Mouse (Mus musculus): ENCODE data around the gene Wipi1.
A peak's percentile ranks its signal among the peaks of the same experiment; 100 is the strongest.

Gene Wipi1

DNA sequence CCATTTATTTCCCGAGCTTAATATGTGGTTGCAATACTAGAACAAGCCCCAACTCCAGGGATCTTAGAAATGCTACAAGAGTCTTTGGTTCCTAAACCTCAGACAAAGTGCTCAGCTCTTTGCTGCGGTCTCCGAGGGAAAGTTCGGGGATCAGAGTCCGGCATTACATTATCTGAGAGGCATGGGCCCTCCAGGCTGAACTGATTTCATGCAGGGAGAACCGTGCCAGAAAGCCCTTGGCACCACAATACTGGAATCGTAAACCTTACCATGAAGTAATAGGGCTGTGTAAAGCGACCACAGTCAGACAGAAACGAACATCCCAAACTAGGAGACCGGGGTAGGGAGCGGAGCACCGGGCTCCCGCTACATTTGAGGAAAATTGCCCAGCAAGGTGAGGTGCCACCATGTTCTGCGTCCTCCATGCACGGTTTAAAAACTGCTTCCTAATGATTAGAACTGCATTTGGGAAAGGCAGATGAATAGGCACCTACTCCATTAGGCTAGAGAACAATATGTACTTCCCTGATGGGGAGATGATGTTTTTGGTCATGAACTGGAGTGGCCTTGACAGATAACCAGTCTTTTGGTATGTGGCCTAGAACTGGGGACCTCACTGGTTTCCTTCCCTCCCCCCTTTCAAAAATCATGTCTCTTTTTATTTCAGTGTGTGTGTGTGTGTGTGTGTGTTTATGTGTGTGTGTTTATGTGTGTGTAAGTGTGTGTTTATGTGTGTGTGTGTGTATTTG lies 47.1 kb downstream of the Wipi1 start:
- 0 out of 2 replicates have a peak, but pooled peaks cover 2% of the 10 kb centered on the region for H3K27me3 ChIP-seq (ENCODE audit: insufficient read depth, low read length)
- H3K4me1 ChIP-seq (replicated peaks; ENCODE audit: low read depth, low read length): peaks cover 17% of the 10 kb centered on the region
- H3K4me3 ChIP-seq (replicated peaks; ENCODE audit: low read length): no peak overlapping the region
- H3K36me3 ChIP-seq (ENCODE audit: insufficient read depth, low read length): no peaks in the 10 kb centered on the region
- no peaks in the 10 kb centered on the region for H3K9me3 ChIP-seq (ENCODE audit: low read length)
- no peak for TF ChIP-seq CTCF (conservative IDR thresholded peaks at IDR 0.05; ENCODE audit: low read length)
- TF ChIP-seq NANOG (IDR thresholded peaks at IDR 0.05; ENCODE audit: borderline replicate concordance, low read length): no peak
- no peak for TF ChIP-seq POU5F1 (IDR thresholded peaks at IDR 0.05; ENCODE audit: borderline replicate concordance, low read length)

DNA sequence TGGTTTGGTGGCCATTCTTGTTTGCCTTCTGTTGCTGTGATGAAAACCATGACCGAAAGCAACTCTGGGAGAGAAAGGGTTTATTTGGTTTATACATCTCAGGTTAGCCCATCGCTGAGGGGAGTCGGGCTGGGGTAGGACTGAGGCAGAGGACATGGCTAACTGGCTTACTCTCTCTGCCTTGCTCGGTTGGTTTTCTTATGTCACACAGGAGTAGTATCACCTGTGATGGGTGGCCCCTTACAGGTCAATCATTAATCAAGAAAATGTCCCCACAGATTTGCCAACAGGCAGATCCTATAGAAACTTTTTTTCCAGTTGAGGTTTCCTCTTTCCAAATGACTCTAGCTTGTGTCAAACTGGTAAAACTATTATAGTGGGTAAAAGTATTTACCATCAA lies 48.1 kb downstream of the Wipi1 start:
- H3K9me3 ChIP-seq (ENCODE audit: low read length): no peaks in the 10 kb centered on the region
- H3K4me1 ChIP-seq (replicated peaks; ENCODE audit: low read depth, low read length): peaks cover 10% of the 10 kb centered on the region
- H3K36me3 ChIP-seq (ENCODE audit: insufficient read depth, low read length): no peaks in the 10 kb centered on the region
- H3K4me3 ChIP-seq (replicated peaks; ENCODE audit: low read length): no peak overlapping the region
- TF ChIP-seq NANOG (IDR thresholded peaks at IDR 0.05; ENCODE audit: borderline replicate concordance, low read length) (no peak), CTCF (conservative IDR thresholded peaks at IDR 0.05; ENCODE audit: low read length) (no peak), POU5F1 (IDR thresholded peaks at IDR 0.05; ENCODE audit: borderline replicate concordance, low read length) (no peak)
- no peaks in the 10 kb centered on the region for H3K27me3 ChIP-seq (ENCODE audit: insufficient read depth, low read length)

DNA sequence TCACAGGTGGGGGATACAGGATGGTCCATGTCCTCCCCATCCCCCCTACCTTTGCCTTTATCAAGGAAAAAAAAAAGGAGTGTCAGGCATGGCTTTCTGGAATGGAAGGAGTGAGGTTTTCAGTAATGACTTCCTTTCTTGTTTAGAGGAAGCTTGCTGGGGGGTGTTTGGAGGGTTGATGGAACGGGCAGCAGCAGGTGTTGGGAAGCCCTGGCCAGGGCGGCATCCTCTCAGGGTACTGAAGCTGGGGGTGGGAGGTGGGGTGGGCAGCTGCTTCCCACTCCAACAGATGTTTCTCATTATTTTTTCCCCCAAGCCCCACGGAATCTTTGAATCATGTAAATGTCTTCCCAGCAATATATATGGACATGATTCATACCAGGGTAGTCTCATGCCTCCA lies 50.3 kb downstream of the Wipi1 start:
- Histone ChIP-seq H3K27me3 (ENCODE audit: insufficient read depth, low read length) (no peaks in the 10 kb centered on the region), H3K4me1 (replicated peaks; ENCODE audit: low read depth, low read length) (peaks cover 5% of the 10 kb centered on the region; the same call in 1 of the 2 replicates), H3K36me3 (ENCODE audit: insufficient read depth, low read length) (no peaks in the 10 kb centered on the region), H3K9me3 (ENCODE audit: low read length) (no peaks in the 10 kb centered on the region), H3K4me3 (replicated peaks; ENCODE audit: low read length) (no peak overlapping the region)
- TF ChIP-seq CTCF (conservative IDR thresholded peaks at IDR 0.05; ENCODE audit: low read length): no peak
- no peak for TF ChIP-seq NANOG (IDR thresholded peaks at IDR 0.05; ENCODE audit: borderline replicate concordance, low read length)
- TF ChIP-seq POU5F1 (IDR thresholded peaks at IDR 0.05; ENCODE audit: borderline replicate concordance, low read length): no peak

DNA sequence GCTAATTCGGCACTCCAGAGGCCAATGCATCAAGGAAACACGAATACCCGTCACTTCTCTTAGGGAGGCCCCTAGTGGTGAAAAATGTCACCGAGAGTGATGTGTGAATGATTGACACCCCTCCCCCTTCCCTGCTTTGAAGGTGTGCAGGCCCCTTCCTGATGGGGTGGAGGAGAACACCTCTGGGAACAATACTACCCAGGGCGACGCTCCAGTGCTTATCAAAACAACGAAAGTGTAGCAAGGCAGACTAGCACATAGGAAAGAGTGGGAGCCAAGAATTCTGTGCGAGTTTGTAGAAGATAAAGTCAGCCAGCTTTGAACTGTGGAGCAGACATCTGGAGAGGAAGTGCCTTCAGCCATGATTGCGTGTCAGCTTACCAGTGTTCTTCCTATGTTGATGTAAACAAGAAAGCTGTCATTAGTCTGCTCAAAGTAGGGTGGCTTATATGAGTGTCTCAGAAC lies 50.9 kb downstream of the Wipi1 start:
- Histone ChIP-seq H3K4me1 (replicated peaks; ENCODE audit: low read depth, low read length) (peaks cover 5% of the 10 kb centered on the region; the same call in 1 of the 2 replicates), H3K36me3 (ENCODE audit: insufficient read depth, low read length) (no peaks in the 10 kb centered on the region)
- peak; percentile 49 for TF ChIP-seq CTCF (conservative IDR thresholded peaks at IDR 0.05; ENCODE audit: low read length)
- no peak for TF ChIP-seq POU5F1 (IDR thresholded peaks at IDR 0.05; ENCODE audit: borderline replicate concordance, low read length)

DNA sequence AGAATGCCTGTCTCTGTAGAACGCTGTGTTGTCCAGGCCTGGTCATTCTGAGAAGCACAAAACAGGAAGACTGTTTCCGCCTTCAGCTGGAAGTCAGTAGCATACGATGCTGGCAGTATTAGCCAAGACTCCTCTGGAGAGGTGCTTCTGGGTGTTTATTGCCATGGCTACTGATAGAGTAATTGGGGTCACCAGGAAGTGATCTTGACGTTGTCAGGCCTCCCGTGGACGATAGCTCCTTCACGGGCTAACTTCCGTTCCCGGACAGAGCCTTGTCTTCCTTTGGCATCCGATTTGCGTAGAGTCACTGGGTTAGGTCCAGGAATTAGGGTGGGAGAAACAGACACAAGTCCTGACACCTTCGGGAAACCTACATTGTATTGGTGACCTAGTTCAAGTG lies 52.5 kb downstream of the Wipi1 start:
- Histone ChIP-seq H3K9me3 (ENCODE audit: low read length) (no peaks in the 10 kb centered on the region), H3K4me1 (replicated peaks; ENCODE audit: low read depth, low read length) (peaks cover 5% of the 10 kb centered on the region; the same call in 1 of the 2 replicates), H3K36me3 (ENCODE audit: insufficient read depth, low read length) (no peaks in the 10 kb centered on the region), H3K4me3 (replicated peaks; ENCODE audit: low read length) (no peak overlapping the region), H3K27me3 (ENCODE audit: insufficient read depth, low read length) (no peaks in the 10 kb centered on the region)
- TF ChIP-seq NANOG (IDR thresholded peaks at IDR 0.05; ENCODE audit: borderline replicate concordance, low read length) (no peak), POU5F1 (IDR thresholded peaks at IDR 0.05; ENCODE audit: borderline replicate concordance, low read length) (no peak), CTCF (conservative IDR thresholded peaks at IDR 0.05; ENCODE audit: low read length) (no peak)

More for the DNA sequence above, 50.9 kb downstream of the Wipi1 start:
- Histone ChIP-seq H3K9me3 (ENCODE audit: low read length) (no peaks in the 10 kb centered on the region), H3K27me3 (ENCODE audit: insufficient read depth, low read length) (no peaks in the 10 kb centered on the region), H3K4me3 (replicated peaks; ENCODE audit: low read length) (no peak overlapping the region)

DNA sequence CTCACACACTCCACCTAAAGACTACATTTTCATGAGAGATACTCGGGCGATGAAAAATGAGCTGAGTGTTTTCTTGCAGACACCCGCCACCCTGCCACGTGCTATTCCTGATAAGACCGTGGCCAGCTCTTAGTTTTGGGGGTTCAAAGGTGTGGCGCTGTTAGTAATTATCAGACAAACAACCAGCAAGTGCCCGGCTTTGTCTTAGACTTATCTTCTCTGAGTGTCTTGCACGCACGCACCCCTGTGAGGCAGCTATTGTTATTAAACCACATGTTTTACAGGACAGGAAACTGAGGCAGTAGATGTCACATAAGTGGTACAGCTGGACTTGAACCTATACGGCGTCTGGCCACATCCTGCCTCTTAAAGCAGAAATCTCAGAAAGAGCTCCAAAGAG lies 54.3 kb downstream of the Wipi1 start:
- Histone ChIP-seq H3K9me3 (ENCODE audit: low read length) (no peaks in the 10 kb centered on the region), H3K4me1 (replicated peaks; ENCODE audit: low read depth, low read length) (peaks cover 12% of the 10 kb centered on the region), H3K36me3 (ENCODE audit: insufficient read depth, low read length) (no peaks in the 10 kb centered on the region), H3K4me3 (replicated peaks; ENCODE audit: low read length) (no peak overlapping the region), H3K27me3 (ENCODE audit: insufficient read depth, low read length) (no peaks in the 10 kb centered on the region)
- TF ChIP-seq CTCF (conservative IDR thresholded peaks at IDR 0.05; ENCODE audit: low read length) (no peak), POU5F1 (IDR thresholded peaks at IDR 0.05; ENCODE audit: borderline replicate concordance, low read length) (no peak)

DNA sequence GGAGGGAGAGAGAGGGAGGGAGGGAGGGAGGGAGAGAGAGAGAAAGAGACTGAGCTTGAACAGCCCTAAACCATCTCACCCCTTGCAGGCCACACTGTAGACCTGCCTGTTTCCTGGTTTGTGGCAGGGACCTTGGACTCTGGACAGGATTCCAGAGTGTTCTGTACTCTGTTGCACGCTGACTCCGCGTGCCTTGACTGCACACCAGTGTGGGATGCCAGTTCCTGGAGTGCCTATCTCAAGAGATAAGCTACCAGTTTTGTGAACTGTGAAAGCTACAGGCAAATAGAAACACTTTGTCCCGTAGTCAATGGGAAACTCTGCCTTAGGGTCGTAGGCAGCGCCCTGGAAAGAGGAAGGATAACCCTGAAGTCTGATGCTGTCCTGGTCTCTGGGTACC lies 55.6 kb downstream of the Wipi1 start:
- no peaks in the 10 kb centered on the region for H3K36me3 ChIP-seq (ENCODE audit: insufficient read depth, low read length)
- TF ChIP-seq NANOG (IDR thresholded peaks at IDR 0.05; ENCODE audit: borderline replicate concordance, low read length): no peak
- no peak for TF ChIP-seq CTCF (conservative IDR thresholded peaks at IDR 0.05; ENCODE audit: low read length)
- TF ChIP-seq POU5F1 (IDR thresholded peaks at IDR 0.05; ENCODE audit: borderline replicate concordance, low read length): no peak
- H3K27me3 ChIP-seq (ENCODE audit: insufficient read depth, low read length): no peaks in the 10 kb centered on the region
- H3K9me3 ChIP-seq (ENCODE audit: low read length): no peaks in the 10 kb centered on the region
- H3K4me1 ChIP-seq (replicated peaks; ENCODE audit: low read depth, low read length): peaks cover 17% of the 10 kb centered on the region
- H3K4me3 ChIP-seq (replicated peaks; ENCODE audit: low read length): no peak overlapping the region

DNA sequence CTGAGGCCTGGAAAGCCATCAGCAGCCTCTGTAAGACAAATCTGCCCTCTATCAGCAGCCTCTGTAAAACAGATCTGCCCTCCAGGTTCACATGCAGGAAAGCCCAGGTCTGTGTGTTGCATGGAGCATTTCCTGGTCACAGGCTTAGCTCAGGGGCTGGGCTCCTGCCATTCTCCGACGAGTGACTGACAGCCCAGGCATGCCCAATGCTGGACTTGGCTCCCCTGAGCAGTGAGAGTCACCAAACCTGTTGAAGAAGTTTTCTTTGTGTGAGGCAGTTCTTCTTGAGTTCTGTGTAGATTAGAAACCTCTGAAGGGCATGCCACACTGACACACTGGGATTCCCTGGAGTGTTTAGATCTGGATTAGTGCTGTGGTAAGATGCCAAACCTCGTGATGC lies 57.3 kb downstream of the Wipi1 start:
- H3K4me3 ChIP-seq (replicated peaks; ENCODE audit: low read length): no peak overlapping the region
- H3K4me1 ChIP-seq (replicated peaks; ENCODE audit: low read depth, low read length): peaks cover 17% of the 10 kb centered on the region
- H3K9me3 ChIP-seq (ENCODE audit: low read length): no peaks in the 10 kb centered on the region
- TF ChIP-seq NANOG (IDR thresholded peaks at IDR 0.05; ENCODE audit: borderline replicate concordance, low read length) (no peak), POU5F1 (IDR thresholded peaks at IDR 0.05; ENCODE audit: borderline replicate concordance, low read length) (no peak), CTCF (conservative IDR thresholded peaks at IDR 0.05; ENCODE audit: low read length) (no peak)
- no peaks in the 10 kb centered on the region for H3K36me3 ChIP-seq (ENCODE audit: insufficient read depth, low read length)
- H3K27me3 ChIP-seq (ENCODE audit: insufficient read depth, low read length): 0 out of 2 replicates have a peak, but pooled peaks cover 2% of the 10 kb centered on the region

DNA sequence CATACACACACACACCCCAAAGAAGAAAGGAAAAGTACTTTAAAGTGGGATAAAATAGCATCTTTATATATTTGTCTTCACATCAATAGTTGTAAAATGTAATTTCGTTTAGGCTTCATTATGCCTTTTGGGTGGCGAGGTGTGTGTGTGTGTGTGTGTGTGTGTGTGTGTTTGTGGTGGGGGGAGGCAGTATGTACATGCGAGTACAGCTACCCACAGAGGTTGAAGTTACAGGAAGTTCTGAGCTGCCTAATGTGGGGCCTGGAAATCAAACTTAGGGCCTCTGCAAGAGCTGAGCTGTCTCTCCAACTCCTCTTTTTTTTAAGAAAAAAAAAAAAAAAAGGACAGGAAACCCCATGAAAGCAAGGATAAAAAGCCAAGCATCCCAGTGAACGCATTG lies 57.8 kb downstream of the Wipi1 start:
- TF ChIP-seq NANOG (IDR thresholded peaks at IDR 0.05; ENCODE audit: borderline replicate concordance, low read length): no peak

More for the DNA sequence above, 57.8 kb downstream of the Wipi1 start:
- peaks cover 17% of the 10 kb centered on the region for H3K4me1 ChIP-seq (replicated peaks; ENCODE audit: low read depth, low read length)
- H3K4me3 ChIP-seq (replicated peaks; ENCODE audit: low read length): no peak overlapping the region
- H3K27me3 ChIP-seq (ENCODE audit: insufficient read depth, low read length): 0 out of 2 replicates have a peak, but pooled peaks cover 3% of the 10 kb centered on the region
- H3K9me3 ChIP-seq (ENCODE audit: low read length): no peaks in the 10 kb centered on the region
- H3K36me3 ChIP-seq (ENCODE audit: insufficient read depth, low read length): no peaks in the 10 kb centered on the region
